Mouse (Mus musculus): ENCODE measurements around the gene Cyp26a1. TPM values are rescaled to one million over a fixed set of nuclear protein-coding genes. Genes with fewer than 3 reads are reported as not detected.

Gene Cyp26a1
- polyA plus RNA-seq, 1 experiment from 2014 or later: 0.20 TPM

- Histone ChIP-seq H3K4me3 (replicated peaks) (no peak overlapping the region), H3K9me3 (replicated peaks) (no peaks in the 10 kb centered on the region), H3K4me2 (no peak overlapping the region), H3K36me3 (replicated peaks) (no peaks in the 10 kb centered on the region), H3K4me1 (replicated peaks) (no peaks in the 10 kb centered on the region), H3K9ac (no peak overlapping the region), H3K27me3 (no peaks in the 10 kb centered on the region), H3K27ac (replicated peaks) (no peak overlapping the region)
- 64% methylated on average over 8 of the region's 8 CpGs for WGBS (ENCODE audit: insufficient replicate concordance)
- ATAC-seq (ENCODE audit: insufficient read depth): no peak
These were observed 37.8 kb downstream of the Cyp26a1 start for GRCm38 (mm10) chr19:37735426-37735825.

GRCm38 (mm10) chr19:37738575-37738974 is 41.0 kb downstream of the Cyp26a1 start:
- no peaks in the 10 kb centered on the region for H3K9me3 ChIP-seq (replicated peaks)
- no peak overlapping the region for H3K27ac ChIP-seq (replicated peaks)
- no peaks in the 10 kb centered on the region for H3K4me1 ChIP-seq (replicated peaks)
- H3K27me3 ChIP-seq: no peaks in the 10 kb centered on the region
- WGBS (ENCODE audit: insufficient replicate concordance): 70% methylated on average over 3 of the region's 3 CpGs
- ATAC-seq (ENCODE audit: insufficient read depth): no peak
- no peak overlapping the region for H3K4me3 ChIP-seq (replicated peaks)
- no peak overlapping the region for H3K4me2 ChIP-seq
- no peak overlapping the region for H3K9ac ChIP-seq
- H3K36me3 ChIP-seq (replicated peaks): no peaks in the 10 kb centered on the region

GRCm38 (mm10) chr19:37740043-37740442 is 42.4 kb downstream of the Cyp26a1 start:
- Histone ChIP-seq H3K9me3 (replicated peaks) (no peaks in the 10 kb centered on the region), H3K27me3 (no peaks in the 10 kb centered on the region), H3K9ac (no peak overlapping the region), H3K4me1 (replicated peaks) (no peaks in the 10 kb centered on the region), H3K4me2 (no peak overlapping the region), H3K4me3 (replicated peaks) (no peak overlapping the region), H3K36me3 (replicated peaks) (no peaks in the 10 kb centered on the region), H3K27ac (replicated peaks) (no peak overlapping the region)
- no peak for ATAC-seq (ENCODE audit: insufficient read depth)
- 14% methylated on average over 7 of the region's 7 CpGs for WGBS (ENCODE audit: insufficient replicate concordance)

Other genes with a start within 250 kb of the Cyp26a1 start
- gene Exoc6, start 147.4 kb upstream of the Cyp26a1 start, polyA plus RNA-seq (2015; fragmentation: Nextera tagmentation; extraction: Ambion mirVana): 27.2 and 27.5 TPM in 2 replicates
- gene Cyp26c1, start 12.2 kb upstream of the Cyp26a1 start, polyA plus RNA-seq (2015; fragmentation: Nextera tagmentation; extraction: Ambion mirVana): not detected in 2 replicates